Mouse (Mus musculus): ENCODE data around the gene Cfap61.
A peak's percentile ranks its signal among the peaks of the same experiment; 100 is the strongest.

The Cfap61 gene

GRCm38 (mm10) chr2:145934339-145935231 lies at the start of gene Cfap61, which contains the start of gene Crnkl1:
Cfap61 (plus strand) TSS chr2:145934784.
Crnkl1 (minus strand) TSS chr2:145935014.
- peak; percentile 96 for DNase-seq (ENCODE audit: low read depth, low spot score)

DNA sequence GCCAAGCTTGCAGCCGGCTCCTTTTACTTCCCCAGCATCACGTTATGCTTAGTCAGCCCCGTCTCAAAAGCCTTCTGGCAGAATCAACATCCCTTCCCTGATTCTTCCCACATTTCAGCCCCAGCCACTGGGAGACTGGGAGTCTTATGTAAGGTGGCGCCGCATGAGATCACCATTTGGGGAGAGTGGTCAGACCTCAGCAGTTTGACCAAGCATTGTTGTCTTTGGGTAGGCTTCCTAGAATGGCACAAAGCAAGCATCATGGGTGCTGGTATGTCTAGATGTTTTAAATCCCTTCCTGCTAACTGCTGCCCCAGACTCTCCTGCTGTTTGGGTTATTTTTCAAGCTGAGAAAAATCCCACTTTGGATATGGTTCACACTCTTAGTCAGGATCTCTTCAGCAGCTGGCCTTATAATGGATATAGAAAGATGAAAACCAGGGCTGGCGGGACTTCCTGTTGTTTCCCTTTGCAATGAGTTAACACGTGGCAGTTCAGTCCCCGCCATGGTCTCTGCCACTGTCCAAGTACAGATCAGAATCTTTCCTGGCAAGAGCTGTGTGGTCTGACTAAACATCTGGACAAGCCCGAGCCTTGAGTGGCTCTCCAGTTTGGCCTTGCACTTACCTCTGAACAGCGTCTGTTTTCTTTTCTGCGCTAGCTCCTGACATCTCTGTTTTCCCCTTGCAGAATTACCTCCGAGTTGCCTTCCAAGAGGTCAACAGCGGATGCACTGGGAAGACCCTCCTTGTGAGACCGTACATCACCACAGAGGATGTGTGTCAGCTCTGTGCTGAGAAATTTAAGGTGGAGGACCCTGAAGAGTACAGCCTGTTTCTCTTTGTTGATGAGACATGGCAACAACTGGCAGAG lies 49.4 kb upstream of the Cfap61 start:
- no peak for DNase-seq (ENCODE audit: low read depth, low spot score)

DNA sequence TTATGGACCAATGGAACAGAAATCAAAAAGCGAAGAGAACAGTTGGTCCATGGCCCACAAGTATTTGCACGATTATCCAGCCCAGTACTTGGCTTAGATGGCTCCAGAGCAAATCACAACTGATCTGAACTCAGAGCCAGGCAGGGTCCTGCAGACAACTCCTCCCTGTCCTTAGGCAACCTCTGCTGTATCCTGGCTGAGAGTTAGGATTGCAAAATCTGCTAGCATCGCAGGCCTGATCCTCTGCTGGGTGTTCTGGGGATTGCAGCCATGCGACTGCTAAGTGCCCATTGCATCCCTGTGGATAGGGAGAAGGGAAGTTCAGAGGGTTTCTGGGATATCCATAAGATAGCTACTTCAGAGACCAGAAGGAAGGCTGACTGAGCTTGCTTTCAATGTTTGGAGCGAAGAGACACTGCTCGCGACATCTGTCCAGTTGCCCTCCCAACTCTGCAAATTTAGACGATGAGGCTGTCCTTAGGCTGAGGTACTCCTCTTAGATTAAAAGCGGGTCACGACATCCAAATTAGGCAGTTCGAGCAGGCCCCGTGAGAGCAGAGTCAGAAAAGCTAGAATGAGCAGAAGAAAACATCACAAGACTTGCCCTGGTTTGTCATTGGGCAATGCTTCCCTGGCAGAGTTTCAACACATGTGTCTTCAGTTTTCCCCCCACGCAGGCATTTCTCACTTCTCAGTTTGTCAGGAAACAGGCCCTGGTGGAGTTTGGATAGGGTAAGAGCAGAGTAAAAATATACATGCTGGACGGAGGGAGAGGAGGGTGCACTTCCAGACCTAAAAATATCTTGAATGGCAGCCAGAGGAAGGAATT lies 46.4 kb upstream of the Cfap61 start:
- DNase-seq (ENCODE audit: low read depth, low spot score): no peak

DNA sequence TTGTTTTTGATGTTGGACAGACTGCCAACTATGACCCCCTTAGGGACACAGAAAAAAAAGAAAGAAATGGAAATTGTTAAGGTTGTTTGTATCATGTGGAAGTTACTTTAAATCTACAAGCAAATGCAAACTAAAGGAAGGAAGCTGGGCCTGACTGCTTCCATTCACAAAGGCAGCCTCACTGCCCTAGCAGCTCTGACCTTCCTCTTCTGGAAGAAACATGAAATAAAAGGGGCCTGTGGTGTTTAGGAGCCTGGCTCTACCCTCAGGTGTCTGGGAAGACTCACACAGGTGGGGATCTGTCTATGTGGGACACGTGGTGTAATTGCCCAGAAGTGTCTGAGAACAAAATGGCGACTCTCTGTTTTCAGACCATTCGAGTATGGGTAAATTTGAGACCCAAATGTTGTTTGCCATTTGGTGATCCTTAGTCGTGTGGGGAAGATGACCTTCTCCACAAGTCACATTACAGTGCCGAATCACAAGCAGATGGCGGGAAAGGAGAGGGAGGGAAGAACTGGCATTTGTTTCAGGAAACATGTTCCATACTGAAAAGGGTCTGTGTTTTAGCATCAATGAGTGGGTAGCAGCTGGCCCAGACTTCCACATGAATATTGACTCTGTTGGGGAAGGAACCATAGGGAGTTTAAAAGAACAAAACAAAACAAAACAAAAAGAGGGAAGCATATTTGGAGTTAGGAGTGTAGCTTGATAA lies 45.7 kb upstream of the Cfap61 start:
- no peak for DNase-seq (ENCODE audit: low read depth, low spot score)

DNA sequence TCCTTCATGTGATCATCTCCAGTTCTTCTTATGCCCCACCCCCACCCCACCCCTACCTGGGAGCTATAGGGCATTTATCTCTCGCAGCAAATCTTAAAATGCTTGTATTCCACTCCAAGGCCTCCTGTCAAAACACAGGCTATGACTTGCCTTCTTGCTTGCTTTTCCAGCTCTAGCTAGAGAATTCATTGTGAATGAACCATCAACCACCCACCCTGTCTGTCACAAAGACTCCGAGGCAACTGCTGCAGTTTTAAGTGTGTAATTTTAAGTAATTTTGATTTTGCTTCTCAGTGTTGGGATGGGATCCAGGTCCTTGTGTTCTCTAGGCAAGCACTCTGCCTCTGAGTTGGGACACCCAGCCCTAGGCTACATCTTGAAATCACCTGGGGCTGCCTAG lies 44.0 kb upstream of the Cfap61 start:
- no peak for DNase-seq (ENCODE audit: low read depth, low spot score)

DNA sequence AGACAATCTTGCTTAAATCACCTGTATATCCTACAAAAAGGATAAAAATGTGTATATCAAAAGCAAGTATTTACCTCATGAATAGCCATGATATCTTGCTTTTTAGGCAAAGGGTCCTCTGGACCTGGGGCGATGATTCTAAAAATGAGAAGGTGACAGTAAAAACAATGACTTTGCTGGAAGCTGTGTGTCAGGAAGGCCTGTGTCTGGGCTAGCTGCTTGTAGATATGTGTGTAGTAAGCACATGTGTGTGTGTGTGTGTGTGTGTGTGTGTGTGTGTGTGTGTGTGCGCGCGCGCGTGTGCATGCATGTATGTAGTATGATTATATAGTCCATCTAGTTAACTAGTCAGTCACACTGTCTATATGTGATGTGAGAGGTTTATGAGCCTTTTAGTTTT lies 40.8 kb upstream of the Cfap61 start:
- DNase-seq (ENCODE audit: low read depth, low spot score): no peak

GRCm38 (mm10) chr2:145898106-145898505 lies 36.5 kb upstream of the Cfap61 start:
- no peak for DNase-seq (ENCODE audit: low read depth, low spot score)

DNA sequence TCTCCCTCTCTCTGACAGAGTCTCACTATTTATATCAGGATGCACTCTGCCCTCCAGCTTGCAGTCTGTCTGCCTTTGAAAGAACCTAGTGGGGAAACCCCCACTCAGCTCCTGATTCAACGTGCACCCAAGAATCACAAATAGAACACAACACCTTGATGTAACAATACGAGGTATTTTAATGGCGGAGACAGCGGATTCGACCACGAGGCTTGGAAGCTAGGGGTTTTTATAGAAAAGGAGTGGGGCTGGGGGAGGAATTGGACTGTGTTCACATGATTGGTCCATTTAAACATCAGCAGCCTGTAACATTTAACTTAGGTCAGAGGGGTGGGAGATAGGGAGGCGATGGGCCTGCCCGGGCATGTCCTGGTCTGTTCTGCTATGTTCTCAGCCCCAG lies 34.3 kb upstream of the Cfap61 start:
- peak; percentile 29 for DNase-seq (ENCODE audit: low read depth, low spot score)

GRCm38 (mm10) chr2:145901861-145902260 lies 32.7 kb upstream of the Cfap61 start, which contains the start of gene Naa20:
Naa20 (plus strand) TSS chr2:145902099.
- no peak for DNase-seq (ENCODE audit: low read depth, low spot score)

- DNase-seq (ENCODE audit: low read depth, low spot score): peak; percentile 92
These were observed 31.3 kb upstream of the Cfap61 start for GRCm38 (mm10) chr2:145903061-145903901.

- DNase-seq (ENCODE audit: low read depth, low spot score): peak; percentile 45
These were observed 30.5 kb upstream of the Cfap61 start for GRCm38 (mm10) chr2:145903983-145904616.

DNA sequence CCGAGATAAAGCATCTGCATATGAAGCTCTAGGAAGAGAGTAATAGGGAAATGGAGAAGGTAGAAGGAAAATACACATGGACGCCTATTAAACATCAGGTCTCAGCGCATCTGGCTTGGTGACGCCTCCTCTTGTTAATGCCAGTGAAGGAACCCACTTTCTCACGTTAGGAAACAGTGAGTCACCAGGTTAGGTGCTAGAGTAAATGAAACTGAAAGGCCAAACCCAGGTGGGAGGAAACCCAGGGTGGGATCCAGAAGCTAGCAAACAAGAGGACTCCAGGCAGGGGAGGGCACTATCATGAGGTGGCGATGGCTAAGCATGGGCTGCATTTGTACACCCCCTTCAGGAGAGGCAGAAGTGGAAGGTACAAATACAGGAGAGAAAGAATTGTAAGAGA lies 29.4 kb upstream of the Cfap61 start:
- DNase-seq (ENCODE audit: low read depth, low spot score): peak; percentile 59

DNA sequence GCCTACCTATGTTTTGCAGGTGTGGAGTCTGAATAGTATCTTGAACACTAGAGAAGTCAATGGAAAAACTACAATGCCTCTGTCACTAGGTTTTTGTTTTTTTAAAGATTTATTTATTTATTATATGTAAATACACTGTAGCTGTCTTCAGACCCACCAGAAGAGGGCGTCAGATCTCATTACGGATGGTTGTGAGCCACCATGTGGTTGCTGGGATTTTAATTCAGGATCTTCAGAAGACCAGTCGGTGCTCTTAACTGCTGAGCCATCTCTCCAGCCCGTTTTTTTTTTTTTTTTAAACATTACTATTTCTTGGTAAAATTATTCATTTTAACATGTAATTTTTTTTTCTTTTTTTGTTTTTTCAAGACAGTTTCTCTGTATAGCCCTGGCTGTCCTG lies 28.7 kb upstream of the Cfap61 start:
- peak; percentile 13 for DNase-seq (ENCODE audit: low read depth, low spot score)

DNA sequence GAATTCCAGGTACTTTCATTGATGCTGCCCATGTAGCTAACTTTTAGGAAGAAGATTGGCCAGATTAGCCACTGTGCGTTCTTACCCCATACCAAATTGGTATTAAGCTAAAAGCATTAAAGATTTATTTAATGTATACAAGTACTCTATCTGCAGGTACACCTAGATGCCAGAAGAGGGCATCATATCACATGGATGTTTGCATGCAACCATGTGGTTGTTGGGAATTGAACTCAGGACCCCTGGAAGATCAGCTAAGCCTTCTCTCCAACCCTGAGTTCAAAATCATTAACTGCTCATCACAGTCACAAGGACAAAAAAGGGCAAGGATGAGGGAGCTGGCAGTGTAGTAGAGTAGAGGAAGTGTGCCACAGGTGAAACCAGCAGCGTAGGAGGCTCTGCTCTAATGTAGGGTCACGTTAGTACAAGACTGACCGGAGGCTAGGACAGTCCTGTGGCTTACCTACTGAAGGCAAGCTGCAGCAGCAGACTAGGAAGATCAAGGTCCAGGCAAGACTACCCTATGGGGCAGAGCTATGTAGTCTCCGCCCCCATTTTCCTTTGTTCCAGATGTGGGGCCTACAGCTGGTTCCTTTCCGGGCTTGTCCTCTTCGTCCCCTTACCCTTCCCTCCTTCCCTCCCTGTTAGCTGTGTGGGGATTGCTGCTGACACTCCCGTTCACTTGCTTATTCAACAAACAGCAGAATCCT lies 13.5 kb upstream of the Cfap61 start:
- no peak for DNase-seq (ENCODE audit: low read depth, low spot score)

- no peak for DNase-seq (ENCODE audit: low read depth, low spot score)
These were observed 2.4 kb downstream of the Cfap61 start for GRCm38 (mm10) chr2:145936975-145937374.

- DNase-seq (ENCODE audit: low read depth, low spot score): no peak
These were observed 6.8 kb downstream of the Cfap61 start for GRCm38 (mm10) chr2:145941403-145941802.

- no peak for DNase-seq (ENCODE audit: low read depth, low spot score)
These were observed 9.7 kb downstream of the Cfap61 start for GRCm38 (mm10) chr2:145944286-145944685.

- no peak for DNase-seq (ENCODE audit: low read depth, low spot score)
These were observed 13.9 kb downstream of the Cfap61 start for GRCm38 (mm10) chr2:145948402-145948954.
